Mouse (Mus musculus): ENCODE data around the gene Trpv1. TPM values are rescaled to one million over a fixed set of nuclear protein-coding genes. Genes with fewer than 3 reads are reported as not detected.

Gene Trpv1
- not detected in 2 replicates for polyA plus RNA-seq (2015; fragmentation: Nextera tagmentation; extraction: Ambion mirVana)

DNA sequence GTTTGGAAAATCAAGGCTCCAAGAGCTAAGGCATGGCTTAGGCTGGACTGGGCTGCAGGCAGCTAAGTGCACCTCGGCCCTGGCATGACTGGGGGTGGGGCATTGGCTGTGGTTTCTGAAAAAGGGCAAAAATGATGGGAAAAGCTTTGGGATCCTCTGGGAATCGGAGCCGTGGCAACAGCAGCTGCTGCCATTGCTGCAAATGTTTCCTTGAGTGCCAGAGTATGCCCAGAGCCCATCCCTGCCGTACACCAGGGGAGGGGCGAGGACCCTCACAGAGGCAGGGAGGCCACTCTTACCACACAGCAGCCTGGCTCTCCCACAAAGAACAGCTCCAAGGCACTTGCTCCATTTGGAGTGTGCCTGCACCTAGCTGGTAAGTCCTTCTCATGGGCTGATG is at the start of gene Trpv1:
Gene Trpv1, plus strand, starts transcription at position 301 of the 400 bp plus-strand sequence.
- ATAC-seq (ENCODE audit: insufficient read depth, low FRiP score), result no peak
- 71% methylated on average over 5 of the region's 5 CpGs for WGBS

DNA sequence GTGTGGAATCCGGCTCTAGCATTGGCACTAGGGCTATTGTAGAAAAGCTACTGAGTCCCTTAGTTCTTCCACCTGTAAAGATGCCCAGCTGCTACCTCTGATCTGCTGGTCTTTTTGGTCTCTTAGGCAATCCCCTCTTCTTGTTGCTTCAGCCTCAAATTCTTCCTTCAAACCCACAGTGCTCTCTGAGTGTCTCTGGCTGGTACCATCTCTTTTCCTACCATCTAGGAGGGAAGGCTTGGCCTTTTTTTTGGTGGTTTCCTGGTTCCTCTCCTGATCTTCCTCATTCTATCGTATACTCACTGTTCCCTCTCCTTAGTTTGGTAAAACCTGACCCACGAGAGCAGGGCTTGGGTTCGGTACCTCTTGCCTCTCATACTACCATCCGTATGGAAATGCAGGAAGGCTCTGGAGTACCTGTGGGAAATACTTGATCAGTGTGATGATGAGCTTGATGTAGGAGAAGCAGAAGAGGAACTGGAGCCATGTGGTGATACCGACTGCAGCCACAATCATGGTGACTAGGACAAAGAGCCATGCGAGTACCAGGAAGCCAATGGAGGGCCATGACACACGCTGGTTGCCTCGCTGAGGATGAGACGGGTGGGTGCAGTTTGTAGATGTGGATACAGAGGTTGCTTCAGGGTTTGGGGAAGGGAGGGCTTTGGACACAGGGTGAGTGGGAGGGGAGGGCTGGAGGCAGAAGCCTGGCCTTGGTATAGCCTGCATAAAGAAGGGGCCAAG is 48.0 kb upstream of the Trpv1 start:
- 87% methylated on average over 10 of the region's 10 CpGs for WGBS
- no peak overlapping the region for H3K27ac ChIP-seq (ENCODE audit: low read length)
- no peak for ATAC-seq (ENCODE audit: insufficient read depth, low FRiP score)
- H3K9me3 ChIP-seq (replicated peaks; ENCODE audit: control insufficient read depth, low read length), result no peaks in the 10 kb centered on the region
- no peak overlapping the region for H3K9ac ChIP-seq (ENCODE audit: low read length)
- H3K4me3 ChIP-seq (replicated peaks; ENCODE audit: low read length), result no peak overlapping the region
- peaks cover 3% of the 10 kb centered on the region; the same call in 1 of the 2 replicates for H3K36me3 ChIP-seq (ENCODE audit: control insufficient read depth, insufficient read depth, low read length)
- H3K4me1 ChIP-seq (ENCODE audit: control insufficient read depth, insufficient read depth, low read length), result no peaks in the 10 kb centered on the region
- no peak overlapping the region for H3K4me2 ChIP-seq (ENCODE audit: low read depth, low read length)
- no peaks in the 10 kb centered on the region for H3K27me3 ChIP-seq (ENCODE audit: control insufficient read depth, insufficient read depth, low read length)

More for the DNA sequence above, at the start of gene Trpv1:
- Histone ChIP-seq H3K9me3 (replicated peaks; ENCODE audit: control insufficient read depth, low read length) (no peaks in the 10 kb centered on the region), H3K4me2 (ENCODE audit: low read depth, low read length) (no peak within 1 kb of the TSS), H3K4me3 (replicated peaks; ENCODE audit: low read length) (no peak within 1 kb of the TSS), H3K9ac (ENCODE audit: low read length) (no peak within 1 kb of the TSS), H3K27me3 (ENCODE audit: control insufficient read depth, insufficient read depth, low read length) (no peaks in the 10 kb centered on the region), H3K36me3 (ENCODE audit: control insufficient read depth, insufficient read depth, low read length) (no peaks in the 10 kb centered on the region), H3K4me1 (ENCODE audit: control insufficient read depth, insufficient read depth, low read length) (peaks cover 16% of the 10 kb centered on the region), H3K27ac (ENCODE audit: low read length) (no peak within 1 kb of the TSS)

DNA sequence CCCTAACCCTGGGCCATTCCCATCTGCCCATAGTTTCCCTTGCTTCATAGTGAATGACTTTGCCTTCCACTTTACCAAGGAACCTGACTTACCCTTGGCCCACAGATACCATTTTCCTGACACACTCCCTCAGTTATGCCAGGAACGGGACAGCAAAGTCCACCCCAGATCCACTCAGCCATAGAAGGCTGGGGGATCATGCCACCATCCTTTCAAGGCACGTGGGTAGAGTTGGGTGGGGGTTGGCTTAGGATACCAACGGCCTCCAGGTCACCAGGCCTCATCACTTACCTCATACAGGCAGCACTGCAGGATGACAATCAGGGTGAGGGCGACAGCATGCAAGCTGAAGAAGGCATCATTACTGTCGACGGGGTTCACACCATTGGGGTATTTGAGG is 46.9 kb upstream of the Trpv1 start:
- ATAC-seq (ENCODE audit: insufficient read depth, low FRiP score), result no peak
- H3K9me3 ChIP-seq (replicated peaks; ENCODE audit: control insufficient read depth, low read length), result no peaks in the 10 kb centered on the region
- no peak overlapping the region for H3K4me2 ChIP-seq (ENCODE audit: low read depth, low read length)
- no peaks in the 10 kb centered on the region for H3K27me3 ChIP-seq (ENCODE audit: control insufficient read depth, insufficient read depth, low read length)
- no peak overlapping the region for H3K9ac ChIP-seq (ENCODE audit: low read length)
- H3K36me3 ChIP-seq (ENCODE audit: control insufficient read depth, insufficient read depth, low read length), result peaks cover 1% of the 10 kb centered on the region; the same call in 1 of the 2 replicates
- H3K27ac ChIP-seq (ENCODE audit: low read length), result no peak overlapping the region
- H3K4me1 ChIP-seq (ENCODE audit: control insufficient read depth, insufficient read depth, low read length), result no peaks in the 10 kb centered on the region
- WGBS, result 88% methylated on average over 6 of the region's 6 CpGs
- H3K4me3 ChIP-seq (replicated peaks; ENCODE audit: low read length), result no peak overlapping the region

DNA sequence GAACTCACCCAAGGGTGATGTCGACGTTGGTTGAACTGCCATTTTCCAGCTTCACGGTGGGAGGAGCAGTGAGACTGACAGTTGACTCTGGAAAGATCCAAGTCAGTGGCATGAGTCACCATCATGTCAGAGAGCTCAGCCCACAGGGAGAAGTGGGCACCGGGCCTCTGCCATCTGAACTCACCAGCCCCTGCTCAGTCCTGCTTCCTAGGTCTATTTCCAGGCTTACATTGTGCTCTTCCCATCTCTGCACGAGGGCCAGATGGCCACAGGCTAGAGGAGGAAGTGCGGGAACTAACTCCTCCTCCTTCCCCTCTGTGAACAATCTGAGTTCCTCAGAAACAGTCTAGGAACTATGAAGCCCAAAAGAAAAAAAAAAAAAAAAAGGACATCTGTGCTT is 41.0 kb upstream of the Trpv1 start:
- Histone ChIP-seq H3K9me3 (replicated peaks; ENCODE audit: control insufficient read depth, low read length) (no peaks in the 10 kb centered on the region), H3K4me1 (ENCODE audit: control insufficient read depth, insufficient read depth, low read length) (no peaks in the 10 kb centered on the region), H3K36me3 (ENCODE audit: control insufficient read depth, insufficient read depth, low read length) (0 out of 2 replicates have a peak, but pooled peaks cover 3% of the 10 kb centered on the region), H3K9ac (ENCODE audit: low read length) (no peak overlapping the region), H3K4me3 (replicated peaks; ENCODE audit: low read length) (no peak overlapping the region), H3K27me3 (ENCODE audit: control insufficient read depth, insufficient read depth, low read length) (no peaks in the 10 kb centered on the region), H3K27ac (ENCODE audit: low read length) (no peak overlapping the region), H3K4me2 (ENCODE audit: low read depth, low read length) (no peak overlapping the region)
- 68% methylated on average over 6 of the region's 6 CpGs for WGBS
- no peak for ATAC-seq (ENCODE audit: insufficient read depth, low FRiP score)

DNA sequence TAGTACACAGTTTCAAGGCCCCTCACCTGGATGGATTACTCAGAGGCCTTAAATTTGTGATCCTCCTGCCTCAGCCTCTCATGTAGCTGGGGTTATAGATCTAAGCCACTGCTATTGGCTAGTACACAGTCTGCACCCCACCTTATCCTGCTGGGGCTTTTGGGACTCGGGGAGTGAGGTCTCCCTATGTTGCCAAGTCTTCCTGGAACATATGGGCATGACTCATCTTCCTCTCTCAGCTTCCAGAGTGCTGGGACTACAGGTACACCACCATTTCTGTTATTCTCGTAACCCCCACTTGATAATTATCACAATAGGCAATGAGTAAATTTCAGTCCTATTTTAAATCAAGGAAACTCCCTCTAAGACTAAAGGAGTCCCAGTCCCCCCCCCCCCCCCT is 39.6 kb upstream of the Trpv1 start:
- no peaks in the 10 kb centered on the region for H3K9me3 ChIP-seq (replicated peaks; ENCODE audit: control insufficient read depth, low read length)
- H3K27me3 ChIP-seq (ENCODE audit: control insufficient read depth, insufficient read depth, low read length), result no peaks in the 10 kb centered on the region
- WGBS, result 72% methylated on average over 2 of the region's 2 CpGs
- no peak overlapping the region for H3K9ac ChIP-seq (ENCODE audit: low read length)
- H3K36me3 ChIP-seq (ENCODE audit: control insufficient read depth, insufficient read depth, low read length), result 0 out of 2 replicates have a peak, but pooled peaks cover 3% of the 10 kb centered on the region
- no peak overlapping the region for H3K27ac ChIP-seq (ENCODE audit: low read length)
- H3K4me1 ChIP-seq (ENCODE audit: control insufficient read depth, insufficient read depth, low read length), result no peaks in the 10 kb centered on the region
- H3K4me2 ChIP-seq (ENCODE audit: low read depth, low read length), result no peak overlapping the region
- no peak overlapping the region for H3K4me3 ChIP-seq (replicated peaks; ENCODE audit: low read length)
- no peak for ATAC-seq (ENCODE audit: insufficient read depth, low FRiP score)

DNA sequence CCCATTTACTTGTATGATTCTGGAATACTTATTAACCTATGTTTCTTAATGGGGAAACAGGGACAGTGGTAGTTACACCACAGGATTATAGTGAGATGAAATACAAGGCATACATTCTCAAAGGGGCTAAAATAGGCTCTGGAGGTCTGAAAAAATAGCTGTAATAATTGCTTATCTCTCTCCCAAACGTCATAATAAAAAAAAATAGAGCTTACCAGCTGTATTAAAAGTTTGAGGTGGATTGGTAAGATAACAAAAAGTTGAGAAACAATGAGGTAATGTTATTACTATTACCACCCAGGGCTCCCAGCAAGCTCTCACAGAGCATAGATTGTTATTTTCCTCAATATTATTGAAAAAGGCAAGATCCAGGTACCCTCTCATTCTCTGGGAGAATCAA is 35.9 kb upstream of the Trpv1 start:
- WGBS, result 5% methylated on average over 1 of the region's 1 CpGs
- Histone ChIP-seq H3K9me3 (replicated peaks; ENCODE audit: control insufficient read depth, low read length) (no peaks in the 10 kb centered on the region), H3K9ac (ENCODE audit: low read length) (peak overlapping the region; percentile 86), H3K27me3 (ENCODE audit: control insufficient read depth, insufficient read depth, low read length) (no peaks in the 10 kb centered on the region), H3K4me3 (replicated peaks; ENCODE audit: low read length) (peak overlapping the region; percentile 70), H3K27ac (ENCODE audit: low read length) (no peak overlapping the region), H3K36me3 (ENCODE audit: control insufficient read depth, insufficient read depth, low read length) (0 out of 2 replicates have a peak, but pooled peaks cover 3% of the 10 kb centered on the region), H3K4me2 (ENCODE audit: low read depth, low read length) (peak overlapping the region; percentile 91), H3K4me1 (ENCODE audit: control insufficient read depth, insufficient read depth, low read length) (0 out of 2 replicates have a peak, but pooled peaks cover 3% of the 10 kb centered on the region)
- no peak for ATAC-seq (ENCODE audit: insufficient read depth, low FRiP score)

DNA sequence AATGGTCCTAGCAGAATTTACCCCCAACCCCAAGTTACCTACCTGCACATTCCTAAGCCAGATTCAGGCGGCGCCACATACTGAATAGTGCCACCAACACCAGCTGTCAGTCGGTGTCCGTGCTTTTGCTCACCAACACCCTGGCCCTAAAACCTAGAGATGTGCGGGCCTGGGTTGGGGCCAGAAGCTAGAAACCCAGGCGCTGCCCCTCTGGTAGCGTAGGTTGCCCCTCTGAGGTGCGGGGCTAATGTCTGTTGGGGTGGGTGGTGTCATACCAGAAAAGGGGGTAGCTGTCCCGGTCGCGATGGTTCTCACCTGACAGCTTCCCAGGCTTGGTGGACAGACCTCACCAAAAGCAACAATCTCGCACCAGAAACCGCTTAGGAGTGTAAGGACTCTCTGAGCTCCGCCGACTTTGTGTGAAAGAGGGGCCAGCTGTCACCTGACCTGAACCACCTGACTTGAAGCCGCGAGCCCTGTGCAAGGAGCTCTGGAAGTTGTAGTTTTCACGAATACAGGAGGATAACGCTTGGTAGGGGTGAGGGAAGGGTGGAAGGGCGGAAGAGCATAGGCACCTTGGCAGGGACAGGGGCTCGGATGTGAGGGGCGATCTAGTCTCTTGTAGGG is 35.4 kb upstream of the Trpv1 start, which contains the start of gene Ctns:
Gene Ctns, minus strand, starts transcription at position 440 of the 627 bp plus-strand sequence.
- peak; percentile 95 for ATAC-seq (ENCODE audit: insufficient read depth, low FRiP score)
- Histone ChIP-seq H3K27ac (ENCODE audit: low read length) (peak within 1 kb of the TSS; percentile 6; the same call in 1 of the 2 replicates), H3K9ac (ENCODE audit: low read length) (peak within 1 kb of the TSS; percentile 86), H3K27me3 (ENCODE audit: control insufficient read depth, insufficient read depth, low read length) (no peaks in the 10 kb centered on the region), H3K9me3 (replicated peaks; ENCODE audit: control insufficient read depth, low read length) (no peaks in the 10 kb centered on the region), H3K4me3 (replicated peaks; ENCODE audit: low read length) (peak within 1 kb of the TSS; percentile 70), H3K4me1 (ENCODE audit: control insufficient read depth, insufficient read depth, low read length) (0 out of 2 replicates have a peak, but pooled peaks cover 3% of the 10 kb centered on the region), H3K4me2 (ENCODE audit: low read depth, low read length) (peak within 1 kb of the TSS; percentile 91), H3K36me3 (ENCODE audit: control insufficient read depth, insufficient read depth, low read length) (0 out of 2 replicates have a peak, but pooled peaks cover 3% of the 10 kb centered on the region)
- 1% methylated on average over 22 of the region's 22 CpGs for WGBS

DNA sequence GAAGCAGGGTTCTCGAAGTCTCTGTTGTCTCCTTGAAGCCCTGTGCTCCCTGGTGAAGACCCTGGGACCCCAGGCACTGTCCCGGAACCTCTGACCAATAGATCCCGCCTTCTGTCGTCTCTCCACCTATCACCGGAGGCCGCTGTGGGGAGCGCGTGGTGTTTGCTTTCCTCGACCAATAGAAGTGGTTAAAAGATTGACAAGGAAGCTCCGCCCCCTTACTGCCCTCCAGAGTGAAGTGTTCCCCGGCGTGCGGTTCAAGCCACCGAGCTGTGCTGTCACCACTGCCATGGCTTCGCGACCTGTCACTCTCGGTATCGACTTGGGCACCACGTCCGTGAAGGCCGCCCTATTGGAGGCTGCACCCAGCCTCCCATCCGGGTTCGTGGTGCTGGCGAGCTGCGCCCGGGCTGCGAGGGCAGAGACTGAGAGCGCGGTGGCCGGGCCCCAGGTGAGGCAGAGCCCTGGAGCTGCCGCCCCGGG is 34.8 kb upstream of the Trpv1 start, which contains the start of gene Shpk:
Gene Shpk, plus strand, starts transcription at position 231 of the 483 bp plus-strand sequence.
- peak within 1 kb of the TSS; percentile 70 for H3K4me3 ChIP-seq (replicated peaks; ENCODE audit: low read length)
- peak within 1 kb of the TSS; percentile 6; the same call in 1 of the 2 replicates for H3K27ac ChIP-seq (ENCODE audit: low read length)
- H3K4me2 ChIP-seq (ENCODE audit: low read depth, low read length), result peak within 1 kb of the TSS; percentile 91
- peak within 1 kb of the TSS; percentile 86 for H3K9ac ChIP-seq (ENCODE audit: low read length)
- H3K27me3 ChIP-seq (ENCODE audit: control insufficient read depth, insufficient read depth, low read length), result no peaks in the 10 kb centered on the region
- no peaks in the 10 kb centered on the region for H3K9me3 ChIP-seq (replicated peaks; ENCODE audit: control insufficient read depth, low read length)
- 0 out of 2 replicates have a peak, but pooled peaks cover 3% of the 10 kb centered on the region for H3K4me1 ChIP-seq (ENCODE audit: control insufficient read depth, insufficient read depth, low read length)
- H3K36me3 ChIP-seq (ENCODE audit: control insufficient read depth, insufficient read depth, low read length), result 0 out of 2 replicates have a peak, but pooled peaks cover 3% of the 10 kb centered on the region
- peak; percentile 97 for ATAC-seq (ENCODE audit: insufficient read depth, low FRiP score)
- under 1% methylated on average over 32 of the region's 32 CpGs for WGBS
